Mouse (Mus musculus): ENCODE results near the gene Mctp1.
"Not testable (repeated sequence)": the region's sequence is repeated elsewhere in the genome, so short reads cannot be mapped to it uniquely, and the experiment has no call there.

- TF ChIP-seq CTCF (IDR thresholded peaks at IDR 0.05; ENCODE audit: low read depth, low read length); POLR2A (IDR thresholded peaks at IDR 0.05; ENCODE audit: borderline replicate concordance, low read depth, low read length): not testable (repeated sequence)
Measured at GRCm38 (mm10) chr13:76451526-76451925, 67.2 kb downstream of the Mctp1 start.
